Mouse (Mus musculus) layer of hippocampus, adult 8-10 months (tissue): ENCODE results near the gene Btbd7. TPM values are rescaled to one million over a fixed set of nuclear protein-coding genes. Genes with fewer than 3 reads are reported as not detected.

Experiments used
- DNase-seq, 2 experiments: peaks; one replicate each; pipeline ENCODE4 v3.0.0; 2022; ENCODE audit warnings: low spot score in 2 of 2
- total RNA-seq, 4 experiments: library from RNA; stranded (reverse); gene quantifications; 2 replicates each; pipeline ENCODE4 v1.2.4; 2022

Btbd7 gene
- total RNA-seq: 10 to 100 TPM; 19.1 to 24.3 (median 20.9) TPM

DNA sequence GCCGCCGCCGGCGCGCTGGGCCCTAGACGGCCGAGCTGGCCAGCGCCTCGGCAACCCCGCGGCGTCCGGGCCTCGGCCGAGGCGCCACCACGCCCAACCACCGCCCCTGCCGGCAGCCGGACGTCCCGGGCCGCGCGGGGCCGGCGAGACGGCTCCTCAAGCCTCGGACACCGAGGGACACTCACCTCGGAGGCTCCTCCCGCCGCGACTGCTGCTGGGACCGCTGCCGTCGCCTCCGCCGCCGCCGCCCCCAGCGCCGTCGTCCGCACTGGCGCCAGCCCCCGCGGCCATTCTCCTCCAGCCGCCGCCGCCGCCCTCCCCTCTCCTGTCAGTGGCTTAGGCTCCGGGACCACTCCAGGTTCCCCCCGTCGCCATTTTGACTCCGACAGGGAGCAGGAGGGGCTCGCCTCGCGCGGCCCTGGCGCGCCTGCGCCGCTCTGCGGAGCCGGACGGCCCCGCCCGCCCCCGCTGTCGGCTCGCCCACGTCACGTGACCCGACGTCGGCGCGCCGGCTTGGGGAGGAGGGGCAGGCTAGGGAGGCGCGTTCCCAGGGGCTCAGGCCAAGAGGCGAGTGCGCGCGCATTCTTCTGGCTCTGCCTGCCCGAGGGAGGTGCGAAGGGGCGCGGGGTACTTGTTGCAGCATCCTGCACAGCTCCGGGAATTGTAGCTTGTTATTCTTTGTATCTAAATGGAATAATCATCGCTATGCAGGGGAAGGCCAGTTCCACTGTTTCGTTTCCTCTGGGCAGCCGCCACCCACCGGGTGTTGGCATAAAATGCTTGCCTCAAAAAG is at the start of gene Btbd7:
Btbd7 (minus strand) TSS at position 441 of the 793 bp plus-strand sequence.
- DNase-seq: peak; percentile 90 to 93

DNA sequence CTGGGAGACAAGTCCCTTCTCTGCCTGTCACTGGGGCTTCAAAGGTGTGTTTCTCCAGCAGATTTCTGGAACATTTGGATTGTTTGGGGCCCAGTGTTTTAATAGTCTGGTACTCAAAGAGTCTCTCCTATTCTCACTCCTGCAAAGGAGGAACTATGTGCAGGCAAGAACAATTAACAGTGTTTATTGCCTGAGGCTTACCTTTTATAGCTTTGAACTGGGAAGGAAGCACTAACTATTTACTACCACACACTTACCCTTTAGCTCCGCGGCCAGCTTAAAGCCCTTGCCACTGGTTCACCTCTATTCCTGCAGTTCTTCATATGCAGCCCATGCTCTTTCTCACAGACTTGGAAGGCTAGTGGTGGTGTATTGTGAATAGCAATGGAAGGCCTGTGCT is 37.8 kb upstream of the Btbd7 start:
- no peak for DNase-seq

GRCm38 (mm10) chr12:102908191-102908590 is 29.9 kb upstream of the Btbd7 start:
- peak; percentile 27 to 37 for DNase-seq

GRCm38 (mm10) chr12:102899091-102899490 is 20.8 kb upstream of the Btbd7 start, which contains the start of gene Cox8c:
TSS of gene Cox8c (plus strand) at chr12:102899316.
- DNase-seq: no peak

DNA sequence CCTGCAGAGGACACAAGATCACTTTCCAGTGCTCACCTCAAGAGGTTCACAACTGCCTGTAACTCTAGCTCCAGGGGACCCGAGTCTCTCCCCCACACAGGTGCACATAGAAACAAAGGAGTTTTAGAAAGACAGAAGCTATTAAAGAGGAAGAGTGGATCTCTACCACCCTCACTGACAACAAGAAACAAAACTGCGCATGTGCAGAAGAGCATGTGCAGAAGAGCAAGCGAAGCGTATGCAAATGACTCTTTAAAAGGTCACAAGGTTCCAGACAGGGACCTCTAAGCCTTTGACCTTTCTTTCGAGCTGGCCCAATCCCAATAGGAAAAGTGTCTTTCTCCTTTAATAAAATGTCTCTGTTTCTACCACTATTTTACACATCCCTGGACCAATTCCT is 10.3 kb upstream of the Btbd7 start:
- DNase-seq: no peak

- DNase-seq: no peak
These were observed 9.1 kb upstream of the Btbd7 start for GRCm38 (mm10) chr12:102887366-102887765.

GRCm38 (mm10) chr12:102885735-102886134 is 7.5 kb upstream of the Btbd7 start:
- peak; percentile 28 to 46 for DNase-seq

- DNase-seq: no peak
These were observed 630 bp upstream of the Btbd7 start for GRCm38 (mm10) chr12:102878901-102879300.

GRCm38 (mm10) chr12:102877301-102878030 is 805 bp downstream of the Btbd7 start:
- peak in 1 of 2 experiments; percentile 12 for DNase-seq

DNA sequence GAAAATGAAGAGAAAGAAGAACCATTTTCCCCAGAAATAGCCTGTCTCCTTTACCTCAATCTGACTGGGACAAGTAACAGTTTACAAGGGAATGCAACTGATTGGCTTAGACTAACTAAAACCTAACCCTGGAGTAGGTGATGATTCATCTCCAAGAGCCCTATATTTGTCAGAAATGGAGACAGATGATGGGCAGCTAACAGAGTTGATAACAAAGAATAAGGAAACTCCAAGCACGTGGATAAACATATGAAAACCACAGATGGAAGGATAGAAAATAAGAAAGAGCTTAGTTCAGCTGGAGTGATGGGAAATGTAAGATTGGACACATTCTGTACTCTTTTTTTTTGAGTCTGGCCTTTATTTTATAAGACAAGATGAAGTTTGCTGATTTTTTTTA is 7.7 kb downstream of the Btbd7 start:
- no peak for DNase-seq

DNA sequence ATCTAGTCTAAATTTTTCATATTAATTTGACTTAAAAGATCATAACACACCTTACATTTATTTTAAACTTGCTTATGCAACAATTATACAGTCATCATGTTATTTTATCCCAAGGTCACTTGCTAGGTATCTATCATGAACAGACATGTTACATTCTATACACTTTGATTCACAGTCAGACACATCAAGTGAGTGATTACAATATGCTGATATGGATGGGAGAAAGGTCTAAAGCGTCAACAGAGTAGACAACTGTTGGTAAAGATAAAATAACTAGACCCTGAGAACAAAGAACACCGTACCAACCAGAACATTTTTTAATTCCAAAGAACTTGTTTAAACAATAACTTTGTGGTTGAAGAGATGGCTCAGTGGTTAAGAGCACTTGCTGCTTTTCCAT is 8.5 kb downstream of the Btbd7 start:
- no peak for DNase-seq

DNA sequence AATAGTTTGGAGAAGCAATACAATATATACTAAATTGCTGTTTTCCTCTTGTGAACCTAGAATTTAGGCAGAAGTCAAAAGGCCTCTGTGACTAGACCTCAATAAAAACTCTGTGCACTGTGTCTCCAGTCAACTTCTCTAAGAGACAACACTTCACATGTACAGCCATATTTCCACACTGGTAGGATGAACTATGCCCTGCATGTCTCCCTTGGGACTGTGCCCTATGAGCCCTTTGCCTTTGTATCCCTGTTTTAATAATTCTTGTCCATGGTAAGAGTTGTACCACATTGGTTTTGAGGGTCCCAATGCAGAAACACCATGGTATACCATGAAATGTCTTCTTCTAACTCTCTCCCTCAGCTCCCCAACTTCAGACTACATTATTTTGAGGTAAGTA is 17.5 kb downstream of the Btbd7 start:
- no peak for DNase-seq

GRCm38 (mm10) chr12:102838271-102838670 is 40.0 kb downstream of the Btbd7 start:
- DNase-seq: no peak

DNA sequence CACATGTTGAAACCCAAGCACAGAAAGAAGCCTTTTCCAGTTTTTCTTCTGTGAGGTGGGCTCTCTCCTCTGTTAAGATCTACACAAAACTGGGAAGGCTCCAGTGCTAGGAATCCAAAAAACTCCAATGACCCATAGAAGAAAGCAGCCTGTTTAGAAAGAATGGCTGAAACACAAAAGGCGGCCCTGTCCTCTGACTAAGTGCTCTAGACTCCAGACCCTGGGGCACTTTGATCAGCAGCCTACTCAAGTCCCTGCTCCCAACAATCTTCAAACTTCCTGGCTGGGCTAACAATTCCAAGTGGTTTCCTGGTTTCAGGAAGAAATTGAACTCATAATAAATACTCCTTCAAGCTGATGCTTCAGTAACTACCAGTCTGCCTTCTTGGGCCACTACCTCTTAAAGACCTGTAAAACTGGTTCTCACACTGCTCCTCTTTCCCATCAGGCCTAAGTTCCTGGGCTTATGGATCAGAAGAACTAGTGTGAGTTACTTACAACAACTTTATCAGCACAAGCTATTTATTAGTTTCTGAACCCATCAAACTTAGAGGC is 45.4 kb downstream of the Btbd7 start:
- no peak for DNase-seq

GRCm38 (mm10) chr12:102831888-102832287 is 46.4 kb downstream of the Btbd7 start:
- no peak for DNase-seq

DNA sequence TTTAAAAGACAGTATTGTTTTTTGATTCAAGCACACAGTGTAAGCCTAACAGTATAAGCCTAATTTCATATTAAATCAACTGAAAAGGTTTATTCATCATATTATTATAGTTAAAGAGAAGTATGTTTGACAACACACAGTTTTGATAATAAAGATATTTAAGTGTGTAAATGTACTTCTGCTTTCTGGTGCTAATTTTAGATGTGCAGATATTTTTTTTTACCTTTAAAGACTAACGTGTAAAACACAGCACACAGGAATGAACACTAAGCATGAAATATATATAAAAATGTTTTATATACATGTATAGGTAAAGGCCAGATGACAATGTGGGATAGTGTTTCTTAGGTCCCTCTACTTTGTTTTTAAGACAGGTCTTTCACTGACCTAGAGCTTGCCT is 51.2 kb downstream of the Btbd7 start:
- no peak for DNase-seq

DNA sequence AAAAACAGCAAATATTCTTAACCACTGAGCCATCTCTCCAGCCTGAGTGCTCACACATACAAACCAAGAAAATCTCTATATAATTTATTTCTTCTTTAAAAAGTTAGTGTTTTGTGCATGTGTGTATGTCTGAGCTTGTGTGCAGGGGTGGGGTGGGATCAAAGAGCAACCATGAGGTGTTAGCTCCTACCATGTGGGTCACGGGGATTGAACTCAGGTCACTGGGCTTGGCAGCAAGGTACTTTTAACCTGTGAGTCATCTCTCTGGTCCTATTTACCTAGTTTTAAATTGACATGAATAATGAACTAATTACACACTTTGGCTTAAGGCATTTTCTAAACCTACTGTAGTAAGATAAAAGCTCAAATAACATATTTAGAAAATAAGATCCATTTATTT is 51.9 kb downstream of the Btbd7 start:
- DNase-seq: no peak

DNA sequence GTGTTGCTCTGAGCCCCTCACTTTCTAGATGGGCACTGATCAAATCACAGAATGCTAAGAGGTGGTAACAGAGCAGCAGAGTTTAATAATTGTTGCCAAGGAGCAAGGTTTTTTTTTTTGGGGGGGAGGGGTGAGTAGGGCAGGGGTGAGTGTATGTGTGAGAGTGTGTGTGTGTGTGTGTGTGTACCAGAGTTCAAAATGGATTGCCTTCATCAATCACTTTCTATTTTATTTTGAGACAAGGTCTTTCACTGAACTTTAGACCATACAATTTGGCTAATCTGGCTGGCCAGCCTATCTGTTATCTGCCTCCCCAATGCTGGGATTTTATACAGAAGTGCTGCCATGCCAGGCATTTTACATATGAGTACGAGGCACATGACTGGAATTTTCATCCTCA is 63.4 kb downstream of the Btbd7 start:
- no peak for DNase-seq

- no peak for DNase-seq
These were observed 78.7 kb downstream of the Btbd7 start for GRCm38 (mm10) chr12:102799528-102799927.

DNA sequence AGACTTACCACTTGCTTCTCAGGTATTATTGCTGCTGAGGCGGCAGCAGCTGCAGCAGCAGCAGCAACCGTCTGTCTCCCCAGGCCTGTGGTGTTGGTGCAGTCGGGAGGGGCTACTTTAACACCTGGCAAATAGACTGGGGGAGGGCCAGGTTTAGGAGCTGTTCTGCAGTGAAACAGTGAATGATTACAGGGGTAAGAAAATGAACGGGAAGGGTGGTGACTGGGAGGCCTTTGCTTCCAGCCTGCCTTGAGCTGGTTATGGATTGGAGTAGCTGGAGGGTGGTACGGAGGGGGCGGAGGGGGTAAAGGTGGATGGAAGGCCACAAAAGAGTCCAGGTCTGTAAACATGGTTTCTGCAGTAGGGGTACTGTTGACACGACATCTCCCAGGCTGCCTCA is 90.3 kb downstream of the Btbd7 start:
- no peak for DNase-seq

- peak; percentile 51 to 56 for DNase-seq
These were observed 92.7 kb downstream of the Btbd7 start for GRCm38 (mm10) chr12:102785593-102785985.

GRCm38 (mm10) chr12:102784899-102785592 is 93.2 kb downstream of the Btbd7 start:
- DNase-seq: no peak
